ENCODE assay signal across 8 mouse cellular contexts in the genomic region with DNA sequence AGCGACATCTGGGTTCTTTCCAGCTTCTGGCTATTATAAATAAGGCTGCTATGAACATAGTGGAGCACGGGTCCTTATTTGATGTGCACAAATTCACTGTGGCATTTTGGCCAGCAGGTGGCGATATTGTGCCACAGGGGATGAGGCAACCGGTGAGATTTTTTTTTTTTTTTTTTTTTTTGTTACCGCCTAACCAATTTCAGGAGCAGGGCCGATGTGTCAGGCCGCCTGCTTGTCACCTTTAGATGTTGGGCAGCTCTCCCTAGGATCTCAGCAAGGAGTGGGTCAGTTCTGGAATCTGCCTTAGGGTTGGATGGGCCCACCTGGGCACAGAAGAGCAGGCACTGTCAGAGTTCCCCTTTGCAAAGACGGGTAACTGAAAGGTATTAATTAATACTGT.
DNase-seq lines count a peak whose midpoint lies in the region; ATAC-seq and TF ChIP-seq lines count a peak whose summit lies in the region.
"Had no signal": no experiment of that assay in that cellular context is flagged by ENCODE, and none has a peak within 500 bp of the region (broad histone marks: within the 10 kb centered on the region; RNA-seq: fewer than 3 reads in every experiment).

No protein-coding gene starts in this region.

- ATAC-seq in G1E (ENCODE audit: extremely low read depth, insufficient number of reproducible peaks, low FRiP score, poor library complexity, severe bottlenecking) = no peak
- peak; percentile 70 for ATAC-seq in megakaryocyte progenitor cell, adult 5-6 weeks (replicated peaks; ENCODE audit: poor library complexity)

- no peaks in the 10 kb centered on the region for H3K36me3 ChIP-seq in G1E (replicated peaks)

- peak; percentile 48 for TF ChIP-seq CTCF in G1E (IDR thresholded peaks at IDR 0.05; ENCODE audit: low read depth, low read length)

- peak; percentile 74 for DNase-seq in CD4-positive helper T cell, adult 2 months (ENCODE audit: low read depth, low spot score)
- peak; percentile 11 for DNase-seq in G1E (ENCODE audit: low spot score)
- peak; percentile 42 for DNase-seq in cerebellum, adult 11-12 months
- peak; percentile 90 for DNase-seq in forelimb bud, embryonic 11.5 days (ENCODE audit: low read depth, low spot score)
- DNase-seq in layer of hippocampus, postnatal 10 days (ENCODE audit: low spot score in 2 of 2) = peak; percentile 76 to 82
- DNase-seq in spleen, postnatal 10 days (ENCODE audit: low spot score in 2 of 2) = peak; percentile 21 to 79

- H3K4me3 ChIP-seq in G1E (ENCODE audit: low read depth, low read length) = no peak overlapping the region
- H3K4me3 ChIP-seq: hindbrain, embryonic 15.5 days had no signal

- H3K9me3 ChIP-seq in G1E (replicated peaks) = no peaks in the 10 kb centered on the region

- H3K27me3 ChIP-seq in G1E (ENCODE audit: insufficient read depth, low read length) = peaks cover 5% of the 10 kb centered on the region
- H3K27me3 ChIP-seq: hindbrain, embryonic 15.5 days had no signal

- H3K4me1 ChIP-seq in G1E (ENCODE audit: insufficient read depth, low read depth, low read length) = no peaks in the 10 kb centered on the region
- H3K4me1 ChIP-seq: hindbrain, embryonic 15.5 days had no signal

Comparison
In these comparisons a context has a peak if more than half of its experiments do, and no peak if none do; other contexts are left out.
1. DNase-seq: peak in every context shown above with its lines; median percentile 90 in forelimb bud, embryonic 11.5 days; 79 in layer of hippocampus, postnatal 10 days; 74 in CD4-positive helper T cell, adult 2 months; 50 in spleen, postnatal 10 days; 42 in cerebellum, adult 11-12 months; 11 in G1E.